ENCODE assay signal across 10 mouse cellular contexts in the genomic region with DNA sequence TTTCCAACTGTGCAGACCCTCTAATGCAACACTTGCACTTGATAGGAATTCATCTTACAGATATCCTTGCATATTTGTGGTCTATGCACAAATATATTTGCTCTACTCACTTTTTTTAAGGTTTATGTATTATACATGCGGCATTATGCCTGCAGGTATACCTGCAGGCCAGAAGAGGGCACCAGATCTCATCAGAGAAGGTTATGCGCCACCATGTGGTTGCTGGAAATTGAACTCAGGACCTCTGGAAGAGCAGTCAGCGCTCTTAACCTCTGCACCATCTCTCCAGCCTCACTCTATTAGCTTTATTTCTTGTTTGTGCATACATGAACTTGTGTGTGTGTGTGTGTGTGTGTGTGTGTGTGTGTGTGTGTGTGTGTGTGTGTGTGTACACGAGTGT. TPM values are rescaled to one million over a fixed set of nuclear protein-coding genes. Genes with fewer than 3 reads are reported as not detected.
DNase-seq lines count a peak whose midpoint lies in the region; ATAC-seq and TF ChIP-seq lines count a peak whose summit lies in the region.
"Had no signal": no experiment of that assay in that cellular context is flagged by ENCODE, and none has a peak within 500 bp of the region (broad histone marks: within the 10 kb centered on the region; RNA-seq: fewer than 3 reads in every experiment).

No protein-coding gene starts in this region.

- DNase-seq in heart, postnatal 0 days (ENCODE audit: low spot score) = no peak
- DNase-seq in heart, postnatal 25 days (ENCODE audit: low spot score) = no peak
- DNase-seq in 416B (ENCODE audit: low read depth) = peak; percentile 78
- peak; percentile 56 for DNase-seq in NIH3T3 (ENCODE audit: low read depth)
- peak; percentile 50 for DNase-seq in forelimb bud, embryonic 11.5 days (ENCODE audit: low read depth, low spot score)
- no peak for DNase-seq in layer of hippocampus, adult 8-10 months (ENCODE audit: low spot score in 2 of 2)
- DNase-seq in adrenal gland, postnatal 25 days = no peak

- 30% methylated on average over 4 of the region's 4 CpGs for WGBS in heart, postnatal 0 days
- 41% methylated on average over 4 of the region's 4 CpGs for WGBS in olfactory bulb, adult 2 months

- no peak for TF ChIP-seq POLR2A in olfactory bulb, adult 2 months (IDR thresholded peaks at IDR 0.05; ENCODE audit: insufficient read depth, low read depth, low read length)

- H3K4me3 ChIP-seq in heart, postnatal 0 days (ENCODE audit: low read depth, low read length) = no peak overlapping the region
- no peak overlapping the region for H3K4me3 ChIP-seq in olfactory bulb, adult 2 months (ENCODE audit: insufficient read depth, low read depth, low read length)
- H3K4me3 ChIP-seq: embryonic facial prominence, embryonic 15.5 days; megakaryocyte, embryonic 14.5 days had no signal

- H3K9ac ChIP-seq in heart, postnatal 0 days (replicated peaks; ENCODE audit: low read depth, low read length) = no peak overlapping the region
- H3K9ac ChIP-seq: embryonic facial prominence, embryonic 15.5 days had no signal

- H3K36me3 ChIP-seq in heart, postnatal 0 days (replicated peaks; ENCODE audit: control insufficient read depth, insufficient read depth, low read length) = no peaks in the 10 kb centered on the region
- H3K36me3 ChIP-seq: embryonic facial prominence, embryonic 15.5 days had no signal

- H3K27ac ChIP-seq in heart, postnatal 0 days (ENCODE audit: low read depth) = no peak overlapping the region
- no peak overlapping the region for H3K27ac ChIP-seq in olfactory bulb, adult 2 months (ENCODE audit: insufficient read depth, low read depth, low read length)
- H3K27ac ChIP-seq: embryonic facial prominence, embryonic 15.5 days had no signal

- H3K27me3 ChIP-seq in heart, postnatal 0 days (ENCODE audit: control insufficient read depth, insufficient read depth, low read length) = no peaks in the 10 kb centered on the region
- H3K27me3 ChIP-seq: embryonic facial prominence, embryonic 15.5 days had no signal

- H3K9me3 ChIP-seq in heart, postnatal 0 days (replicated peaks; ENCODE audit: control insufficient read depth, low read length) = no peaks in the 10 kb centered on the region
- H3K9me3 ChIP-seq: embryonic facial prominence, embryonic 15.5 days; megakaryocyte, embryonic 14.5 days had no signal

- no peak overlapping the region for H3K4me2 ChIP-seq in heart, postnatal 0 days (ENCODE audit: low read depth, low read length)
- H3K4me2 ChIP-seq: embryonic facial prominence, embryonic 15.5 days had no signal

- no peak for TF ChIP-seq EP300 in heart, postnatal 0 days (IDR thresholded peaks at IDR 0.05; ENCODE audit: low read depth)

- intact Hi-C loops in heart, postnatal 25 days (cut with DNase I) = no loop called here

- peak; percentile 71 for TF ChIP-seq CTCF in heart, postnatal 0 days (IDR thresholded peaks at IDR 0.05; ENCODE audit: low read depth)
- peak; percentile 24; the same call in 1 of the 2 replicates for TF ChIP-seq CTCF in olfactory bulb, adult 2 months (IDR thresholded peaks at IDR 0.05; ENCODE audit: insufficient read depth, low read depth, low read length)

- ATAC-seq in heart, postnatal 0 days (ENCODE audit: insufficient read depth, low read depth) = no peak

- no peaks in the 10 kb centered on the region for H3K4me1 ChIP-seq in heart, postnatal 0 days (ENCODE audit: control insufficient read depth, insufficient read depth)
- no peaks in the 10 kb centered on the region for H3K4me1 ChIP-seq in olfactory bulb, adult 2 months (ENCODE audit: control insufficient read depth, insufficient read depth, low read length)
- H3K4me1 ChIP-seq: embryonic facial prominence, embryonic 15.5 days had no signal

RNA-seq across cellular contexts. Expression of a gene that starts 9.9 kb away (rescaled TPM):
- total RNA-seq in heart, postnatal 0 days (2014; rRNA removed; ENCODE audit: low replicate concordance) = 9.9 and 20.1 TPM in 2 replicates
- 11.3 and 12.9 TPM in 2 replicates for polyA plus RNA-seq in heart, postnatal 0 days (2015; fragmentation: Nextera tagmentation; extraction: Ambion mirVana)
- total RNA-seq in heart, postnatal 25 days (2021) = 1 to 10 TPM; 4.8 to 5.4 TPM
- polyA plus RNA-seq in olfactory bulb, adult 2 months (2012; ENCODE audit: insufficient read depth, insufficient read length, low replicate concordance, missing spikeins) = not detected in 2 replicates
- total RNA-seq in layer of hippocampus, adult 8-10 months (2022) = 10 to 100 TPM in 3 of 4 experiments, 1 to 10 TPM in 1; 9.0 to 12.7 (median 11.2) TPM
- 17.4 and 24.3 TPM in 2 replicates for total RNA-seq in adrenal gland, postnatal 25 days (2021)

RNA-seq across cellular contexts. Expression of a gene that starts 29.3 kb away (rescaled TPM):
- 0.97 and 3.4 TPM in 2 replicates for total RNA-seq in heart, postnatal 0 days (2014; rRNA removed; ENCODE audit: low replicate concordance)
- 1.9 and 3.1 TPM in 2 replicates for polyA plus RNA-seq in heart, postnatal 0 days (2015; fragmentation: Nextera tagmentation; extraction: Ambion mirVana)
- 1 to 10 TPM; 3.6 to 4.0 TPM for total RNA-seq in heart, postnatal 25 days (2021)
- not detected in 2 replicates for polyA plus RNA-seq in olfactory bulb, adult 2 months (2012; ENCODE audit: insufficient read depth, insufficient read length, low replicate concordance, missing spikeins)
- total RNA-seq in layer of hippocampus, adult 8-10 months (2022) = 10 to 100 TPM; 11.1 to 16.0 (median 13.0) TPM
- total RNA-seq in adrenal gland, postnatal 25 days (2021) = 9.0 and 9.1 TPM in 2 replicates

RNA-seq across cellular contexts. Expression of a gene that starts 29.6 kb away (rescaled TPM):
- total RNA-seq in heart, postnatal 0 days (2014; rRNA removed; ENCODE audit: low replicate concordance) = 1.8 and 5.6 TPM in 2 replicates
- 0.30 and 0.36 TPM in 2 replicates for polyA plus RNA-seq in heart, postnatal 0 days (2015; fragmentation: Nextera tagmentation; extraction: Ambion mirVana)
- total RNA-seq in heart, postnatal 25 days (2021) = under 1 TPM; 0.61 to 0.65 TPM
- not detected in 2 replicates for polyA plus RNA-seq in olfactory bulb, adult 2 months (2012; ENCODE audit: insufficient read depth, insufficient read length, low replicate concordance, missing spikeins)
- total RNA-seq in layer of hippocampus, adult 8-10 months (2022) = 10 to 100 TPM; 17.7 to 24.2 (median 20.8) TPM
- total RNA-seq in adrenal gland, postnatal 25 days (2021) = 6.2 and 9.4 TPM in 2 replicates

RNA-seq across cellular contexts. Expression of a gene that starts 38.3 kb away (rescaled TPM):
- total RNA-seq in heart, postnatal 0 days (2014; rRNA removed; ENCODE audit: low replicate concordance) = 797 and 949 TPM in 2 replicates
- polyA plus RNA-seq in heart, postnatal 0 days (2015; fragmentation: Nextera tagmentation; extraction: Ambion mirVana) = 1,243 and 1,339 TPM in 2 replicates
- 100 to 1,000 TPM; 521 to 565 TPM for total RNA-seq in heart, postnatal 25 days (2021)
- not detected in 2 replicates for polyA plus RNA-seq in olfactory bulb, adult 2 months (2012; ENCODE audit: insufficient read depth, insufficient read length, low replicate concordance, missing spikeins)
- 100 to 1,000 TPM; 195 to 233 (median 212) TPM for total RNA-seq in layer of hippocampus, adult 8-10 months (2022)
- 221 and 290 TPM in 2 replicates for total RNA-seq in adrenal gland, postnatal 25 days (2021)

RNA-seq across cellular contexts. Expression of a gene that starts 56.1 kb away (rescaled TPM):
- 1.0 and 1.9 TPM in 2 replicates for total RNA-seq in heart, postnatal 0 days (2014; rRNA removed; ENCODE audit: low replicate concordance)
- 3.9 and 4.3 TPM in 2 replicates for polyA plus RNA-seq in heart, postnatal 0 days (2015; fragmentation: Nextera tagmentation; extraction: Ambion mirVana)
- 10 to 100 TPM; 32.7 to 44.2 TPM for total RNA-seq in heart, postnatal 25 days (2021)
- polyA plus RNA-seq in olfactory bulb, adult 2 months (2012; ENCODE audit: insufficient read depth, insufficient read length, low replicate concordance, missing spikeins) = not detected in 2 replicates
- 10 to 100 TPM; 28.4 to 62.4 (median 39.8) TPM for total RNA-seq in layer of hippocampus, adult 8-10 months (2022)
- 584 and 613 TPM in 2 replicates for total RNA-seq in adrenal gland, postnatal 25 days (2021)

Comparison
In these comparisons a context has a peak if more than half of its experiments do, and no peak if none do; other contexts are left out.
1. DNase-seq: peak in 416B (single experiment), NIH3T3 (single experiment) and forelimb bud, embryonic 11.5 days (single experiment); none in heart, postnatal 0 days (single experiment), heart, postnatal 25 days (single experiment), layer of hippocampus, adult 8-10 months (0 of 2) and adrenal gland, postnatal 25 days (single experiment).